Mouse (Mus musculus) cerebellum, adult (tissue): ENCODE results near the gene Isx.
A peak's percentile ranks its signal among the peaks of the same experiment; 100 is the strongest.

Experiments
- ATAC-seq: cut with Nextera tagmentation; 2 replicates; pipeline ENCODE4 v1.9.2; 2017; ENCODE audit warnings: mild to moderate bottlenecking, moderate library complexity, mixed read lengths; ENCODE audit not compliant: insufficient number of reproducible peaks, low FRiP score, low TSS enrichment

Gene Isx

GRCm38 (mm10) chr8:74897315-74897714 lies 24.3 kb downstream of the Isx start:
- ATAC-seq, result no peak

GRCm38 (mm10) chr8:74899796-74900195 lies 26.8 kb downstream of the Isx start:
- no peak for ATAC-seq

GRCm38 (mm10) chr8:74901765-74902164 lies 28.8 kb downstream of the Isx start:
- ATAC-seq, result no peak

- ATAC-seq, result no peak
These were observed 30.3 kb downstream of the Isx start for GRCm38 (mm10) chr8:74903054-74903842.

GRCm38 (mm10) chr8:74906333-74906732 lies 33.4 kb downstream of the Isx start:
- no peak for ATAC-seq

- no peak for ATAC-seq
These were observed 37.7 kb downstream of the Isx start for GRCm38 (mm10) chr8:74910708-74911107.

GRCm38 (mm10) chr8:74920691-74921421 lies 47.9 kb downstream of the Isx start:
- peak; percentile 22; the same call in 1 of the 2 replicates for ATAC-seq

- ATAC-seq, result 0 out of 2 replicates have a peak, but pooled peaks have one; percentile 50
These were observed 49.0 kb downstream of the Isx start for GRCm38 (mm10) chr8:74921882-74922518.

- ATAC-seq, result no peak
These were observed 55.0 kb downstream of the Isx start for GRCm38 (mm10) chr8:74927940-74928339.

- peak; percentile 50; the same call in 1 of the 2 replicates for ATAC-seq
These were observed 57.8 kb downstream of the Isx start for GRCm38 (mm10) chr8:74930731-74931130.

GRCm38 (mm10) chr8:74935308-74935707 lies 62.3 kb downstream of the Isx start:
- ATAC-seq, result peak; percentile 86

GRCm38 (mm10) chr8:74936656-74937055 lies 63.7 kb downstream of the Isx start:
- ATAC-seq, result no peak

GRCm38 (mm10) chr8:74942056-74942455 lies 69.1 kb downstream of the Isx start:
- ATAC-seq, result no peak
